Mouse (Mus musculus) ES-Bruce4 (cell line): ENCODE measurements around the gene Hoxb1.

Experiments used
- EP300 ChIP-seq: IDR thresholded peaks from 2 replicates; pipeline ENCODE4 v1.6.1; 2011; ENCODE audit warnings: low read depth, low read length; ENCODE audit not compliant: insufficient read depth
- POLR2A ChIP-seq: IDR thresholded peaks from one replicate; pipeline ENCODE4 v1.8.1; 2011; ENCODE audit warnings: low read length; ENCODE audit not compliant: insufficient read depth

GRCm38 (mm10) chr11:96336597-96336996 is 29.0 kb upstream of the Hoxb1 start:
- TF ChIP-seq EP300 (no peak), POLR2A (no peak)
